Mouse (Mus musculus): ENCODE results near the gene Mreg.
A peak's percentile ranks its signal among the peaks of the same experiment; 100 is the strongest.

DNA sequence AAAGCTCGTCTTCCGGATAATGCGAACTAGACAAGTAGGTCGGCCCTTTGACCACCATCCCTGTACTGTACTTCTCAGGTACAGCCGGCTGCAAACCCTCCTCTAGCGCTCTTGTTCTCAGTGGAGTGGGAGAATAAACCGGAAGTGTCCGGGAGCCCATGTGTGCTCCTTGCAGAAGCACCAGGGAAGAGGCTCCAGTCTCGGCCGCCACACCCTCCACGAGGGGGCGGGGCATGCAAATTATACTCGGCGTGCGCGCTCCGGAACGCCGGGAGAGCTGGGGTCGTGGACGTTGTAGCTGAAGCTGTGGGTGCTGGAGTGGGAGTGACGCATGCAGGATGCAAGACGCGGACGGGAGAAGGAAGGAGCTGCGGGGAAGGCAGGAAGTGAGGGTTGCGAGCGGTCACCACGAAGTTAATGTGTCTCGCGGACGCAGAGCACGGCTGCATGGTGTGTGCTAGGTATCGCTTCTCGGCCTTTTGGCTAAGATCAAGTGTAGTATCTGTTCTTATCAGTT, 42.5 kb upstream of the Mreg start:
- TF ChIP-seq CTCF (IDR thresholded peaks at IDR 0.05; ENCODE audit: borderline replicate concordance, extremely low read depth, insufficient read depth, insufficient read length), result no peak
- peak; percentile 15; the same call in 1 of the 2 replicates for TF ChIP-seq POLR2A (IDR thresholded peaks at IDR 0.05; ENCODE audit: borderline replicate concordance, extremely low read depth, insufficient read depth, insufficient read length, poor library complexity, severe bottlenecking)

Measured in brain, embryonic 14.5 days (tissue).